Mouse (Mus musculus): ENCODE measurements around the gene Phlda1.

- TF ChIP-seq CTCF (IDR thresholded peaks at IDR 0.05) (no peak), EP300 (IDR thresholded peaks at IDR 0.05; ENCODE audit: insufficient read depth, low read depth, low read length) (no peak)
Observed at GRCm38 (mm10) chr10:111527057-111527456, 21.0 kb downstream of the Phlda1 start.

Data from heart, adult 2 months (tissue).